8 mouse cellular contexts compared by ENCODE assay signal in the genomic region with DNA sequence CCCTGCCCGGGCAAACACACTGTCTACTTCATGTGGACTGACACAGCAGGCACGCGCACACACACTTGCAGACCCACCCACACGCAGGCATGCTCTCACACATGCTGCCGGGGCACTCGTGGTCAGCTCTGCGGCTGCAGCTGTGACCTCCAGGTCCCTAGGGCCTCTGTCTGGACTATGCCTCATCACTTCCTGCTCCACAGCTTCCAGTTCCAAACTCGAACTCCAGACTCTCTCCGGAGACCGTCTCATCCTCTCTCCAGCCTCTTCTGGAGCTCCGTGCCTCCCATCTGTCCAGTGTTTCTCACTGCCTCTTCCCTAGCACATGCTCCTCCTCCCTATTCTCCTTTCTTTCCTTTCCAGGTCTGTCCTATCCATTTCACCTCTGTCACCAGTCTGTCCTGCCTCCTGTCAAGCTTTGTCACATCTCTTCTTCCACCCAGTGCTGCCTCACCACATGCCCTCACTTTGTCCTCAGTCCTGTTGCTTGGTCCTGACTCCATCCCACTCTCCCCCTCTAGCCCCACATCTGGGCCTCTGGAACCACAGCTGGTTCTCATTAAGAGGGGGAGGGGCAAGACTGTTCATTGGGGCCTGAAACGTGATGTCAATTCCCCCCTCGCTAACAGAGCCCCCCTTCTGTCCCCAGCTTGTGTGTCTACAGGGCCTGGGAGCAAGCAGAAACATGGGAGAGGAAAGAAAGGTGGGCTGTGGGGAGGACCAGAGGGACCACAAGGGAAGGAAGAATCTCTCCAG. TPM values are rescaled to one million over a fixed set of nuclear protein-coding genes. Genes with fewer than 3 reads are reported as not detected.
A peak's percentile ranks its signal among the peaks of the same experiment; 100 is the strongest.
DNase-seq lines count a peak whose midpoint lies in the region; ATAC-seq and TF ChIP-seq lines count a peak whose summit lies in the region.

No protein-coding gene starts in this region.

- H3K9me3 ChIP-seq in hindbrain, embryonic 11.5 days (ENCODE audit: control insufficient read depth, low read length): no peaks in the 10 kb centered on the region
- no peaks in the 10 kb centered on the region for H3K9me3 ChIP-seq in limb, embryonic 14.5 days (ENCODE audit: control insufficient read depth, low read length)
- H3K9me3 ChIP-seq in midbrain, embryonic 14.5 days (ENCODE audit: control insufficient read depth, low read length): no peaks in the 10 kb centered on the region

- peak; percentile 59 for ATAC-seq in hindbrain, embryonic 11.5 days (ENCODE audit: low FRiP score)
- peak; percentile 95 for ATAC-seq in limb, embryonic 14.5 days (ENCODE audit: low FRiP score, low read depth)
- peak; percentile 32 for ATAC-seq in midbrain, embryonic 14.5 days (ENCODE audit: low FRiP score, low TSS enrichment)

- peaks cover 5% of the 10 kb centered on the region for H3K4me1 ChIP-seq in hindbrain, embryonic 11.5 days (replicated peaks; ENCODE audit: control insufficient read depth, insufficient read depth, low read length)
- peaks cover 25% of the 10 kb centered on the region for H3K4me1 ChIP-seq in limb, embryonic 14.5 days (ENCODE audit: control insufficient read depth, insufficient read depth, low read length)
- peaks cover 29% of the 10 kb centered on the region for H3K4me1 ChIP-seq in midbrain, embryonic 14.5 days (ENCODE audit: control insufficient read depth, insufficient read depth, low read length)

- WGBS in hindbrain, embryonic 11.5 days: 42% methylated on average over 13 of the region's 13 CpGs
- WGBS in limb, embryonic 14.5 days: 13% methylated on average over 13 of the region's 13 CpGs
- WGBS in midbrain, embryonic 14.5 days: 59% methylated on average over 13 of the region's 13 CpGs

- no peak overlapping the region; the same call in 1 of the 2 replicates for H3K4me3 ChIP-seq in hindbrain, embryonic 11.5 days (ENCODE audit: low read depth, low read length)
- H3K4me3 ChIP-seq in limb, embryonic 14.5 days (replicated peaks; ENCODE audit: low read length): peak overlapping the region; percentile 41
- H3K4me3 ChIP-seq in midbrain, embryonic 14.5 days (replicated peaks; ENCODE audit: low read depth, low read length): no peak overlapping the region

- H3K27ac ChIP-seq in hindbrain, embryonic 11.5 days (ENCODE audit: low read depth, low read length): peak overlapping the region; percentile 72; the same call in 1 of the 2 replicates
- peak overlapping the region; percentile 94 for H3K27ac ChIP-seq in limb, embryonic 14.5 days (replicated peaks; ENCODE audit: low read depth, low read length)
- peak overlapping the region; percentile 60; the same call in 1 of the 2 replicates for H3K27ac ChIP-seq in midbrain, embryonic 14.5 days (replicated peaks; ENCODE audit: low read depth, low read length)

- DNase-seq in thymus, postnatal 25 days: peak; percentile 8
- DNase-seq in thymus, postnatal 0 days (ENCODE audit: low spot score): no peak
- DNase-seq in forelimb bud, embryonic 11.5 days (ENCODE audit: low read depth, low spot score): peak; percentile 95
- peak; percentile 71 for DNase-seq in hindbrain, embryonic 11.5 days (ENCODE audit: low spot score)
- DNase-seq in limb, embryonic 14.5 days (ENCODE audit: low spot score): peak; percentile 87
- DNase-seq in midbrain, embryonic 14.5 days: no peak
- no peak for DNase-seq in cerebellum, adult 18-20 months
- no peak for DNase-seq in frontal cortex, postnatal 14 days (ENCODE audit: low spot score in 2 of 2)

- peak overlapping the region; percentile 25; the same call in 1 of the 2 replicates for H3K4me2 ChIP-seq in hindbrain, embryonic 11.5 days (replicated peaks; ENCODE audit: low read depth, low read length)
- H3K4me2 ChIP-seq in limb, embryonic 14.5 days (replicated peaks; ENCODE audit: low read depth, low read length, severe bottlenecking): peak overlapping the region; percentile 79
- peak overlapping the region; percentile 33 for H3K4me2 ChIP-seq in midbrain, embryonic 14.5 days (ENCODE audit: low read length)

- no peak for TF ChIP-seq POLR2A in limb, embryonic 14.5 days (IDR thresholded peaks at IDR 0.05; ENCODE audit: borderline replicate concordance, extremely low read depth, insufficient read depth, insufficient read length)

- H3K36me3 ChIP-seq in hindbrain, embryonic 11.5 days (ENCODE audit: control insufficient read depth, insufficient read depth, low read length): peaks cover under 1% of the 10 kb centered on the region
- peaks cover 46% of the 10 kb centered on the region for H3K36me3 ChIP-seq in limb, embryonic 14.5 days (ENCODE audit: control insufficient read depth, insufficient read depth, low read length)
- H3K36me3 ChIP-seq in midbrain, embryonic 14.5 days (ENCODE audit: control insufficient read depth, insufficient read depth, low read length): peaks cover 74% of the 10 kb centered on the region

- H3K27me3 ChIP-seq in hindbrain, embryonic 11.5 days (ENCODE audit: control insufficient read depth, insufficient read depth, low read length): no peaks in the 10 kb centered on the region
- no peaks in the 10 kb centered on the region for H3K27me3 ChIP-seq in limb, embryonic 14.5 days (ENCODE audit: control insufficient read depth, insufficient read depth, low read length)
- no peaks in the 10 kb centered on the region for H3K27me3 ChIP-seq in midbrain, embryonic 14.5 days (ENCODE audit: control insufficient read depth, insufficient read depth, low read length)

- H3K9ac ChIP-seq in hindbrain, embryonic 11.5 days (ENCODE audit: low read depth, low read length): no peak overlapping the region
- H3K9ac ChIP-seq in limb, embryonic 14.5 days (ENCODE audit: low read depth, low read length, severe bottlenecking): peak overlapping the region; percentile 48
- H3K9ac ChIP-seq in midbrain, embryonic 14.5 days (replicated peaks; ENCODE audit: low read length): no peak overlapping the region

RNA-seq across cellular contexts. Expression of gene Dchs1, which starts 9.5 kb away (rescaled TPM):
- 0.32 and 0.36 TPM in 2 replicates for polyA plus RNA-seq in thymus, postnatal 0 days (2015; fragmentation: Nextera tagmentation; extraction: Ambion mirVana)
- 15.0 and 17.7 TPM in 2 replicates for polyA plus RNA-seq in hindbrain, embryonic 11.5 days (2014; fragmentation: Nextera tagmentation; extraction: Ambion mirVana)
- polyA plus RNA-seq in limb, embryonic 14.5 days (2012; rRNA removed): 48.6 and 72.0 TPM in 2 replicates
- polyA plus RNA-seq in limb, embryonic 14.5 days (2014; fragmentation: Nextera tagmentation; extraction: Ambion mirVana): 28.5 and 34.7 TPM in 2 replicates
- 22.4 and 26.1 TPM in 2 replicates for polyA plus RNA-seq in midbrain, embryonic 14.5 days (2014; fragmentation: Nextera tagmentation; extraction: Ambion mirVana)

RNA-seq across cellular contexts. Expression of gene Tpp1, which starts 25.9 kb away (rescaled TPM):
- polyA plus RNA-seq in thymus, postnatal 0 days (2015; fragmentation: Nextera tagmentation; extraction: Ambion mirVana): 51.8 and 57.2 TPM in 2 replicates
- 43.3 and 51.5 TPM in 2 replicates for polyA plus RNA-seq in hindbrain, embryonic 11.5 days (2014; fragmentation: Nextera tagmentation; extraction: Ambion mirVana)
- 58.5 and 79.8 TPM in 2 replicates for polyA plus RNA-seq in limb, embryonic 14.5 days (2012; rRNA removed)
- 64.8 and 64.9 TPM in 2 replicates for polyA plus RNA-seq in limb, embryonic 14.5 days (2014; fragmentation: Nextera tagmentation; extraction: Ambion mirVana)
- polyA plus RNA-seq in midbrain, embryonic 14.5 days (2014; fragmentation: Nextera tagmentation; extraction: Ambion mirVana): 22.5 and 49.5 TPM in 2 replicates

RNA-seq across cellular contexts. Expression of gene Mrpl17, which starts 32.9 kb away (rescaled TPM):
- 352 and 373 TPM in 2 replicates for polyA plus RNA-seq in thymus, postnatal 0 days (2015; fragmentation: Nextera tagmentation; extraction: Ambion mirVana)
- polyA plus RNA-seq in hindbrain, embryonic 11.5 days (2014; fragmentation: Nextera tagmentation; extraction: Ambion mirVana): 274 and 290 TPM in 2 replicates
- polyA plus RNA-seq in limb, embryonic 14.5 days (2012; rRNA removed): 247 and 307 TPM in 2 replicates
- 315 and 337 TPM in 2 replicates for polyA plus RNA-seq in limb, embryonic 14.5 days (2014; fragmentation: Nextera tagmentation; extraction: Ambion mirVana)
- 186 and 200 TPM in 2 replicates for polyA plus RNA-seq in midbrain, embryonic 14.5 days (2014; fragmentation: Nextera tagmentation; extraction: Ambion mirVana)

RNA-seq across cellular contexts. Expression of gene Taf10, which starts 33.8 kb away (rescaled TPM):
- 206 and 214 TPM in 2 replicates for polyA plus RNA-seq in thymus, postnatal 0 days (2015; fragmentation: Nextera tagmentation; extraction: Ambion mirVana)
- polyA plus RNA-seq in hindbrain, embryonic 11.5 days (2014; fragmentation: Nextera tagmentation; extraction: Ambion mirVana): 175 and 191 TPM in 2 replicates
- polyA plus RNA-seq in limb, embryonic 14.5 days (2012; rRNA removed): 251 and 282 TPM in 2 replicates
- polyA plus RNA-seq in limb, embryonic 14.5 days (2014; fragmentation: Nextera tagmentation; extraction: Ambion mirVana): 155 and 163 TPM in 2 replicates
- 131 and 152 TPM in 2 replicates for polyA plus RNA-seq in midbrain, embryonic 14.5 days (2014; fragmentation: Nextera tagmentation; extraction: Ambion mirVana)

RNA-seq across cellular contexts. Expression of gene Rrp8, which starts 40.8 kb away (rescaled TPM):
- 38.6 and 45.8 TPM in 2 replicates for polyA plus RNA-seq in thymus, postnatal 0 days (2015; fragmentation: Nextera tagmentation; extraction: Ambion mirVana)
- 33.1 and 44.1 TPM in 2 replicates for polyA plus RNA-seq in hindbrain, embryonic 11.5 days (2014; fragmentation: Nextera tagmentation; extraction: Ambion mirVana)
- polyA plus RNA-seq in limb, embryonic 14.5 days (2012; rRNA removed): 23.9 and 27.6 TPM in 2 replicates
- 31.0 and 34.6 TPM in 2 replicates for polyA plus RNA-seq in limb, embryonic 14.5 days (2014; fragmentation: Nextera tagmentation; extraction: Ambion mirVana)
- 18.6 and 24.4 TPM in 2 replicates for polyA plus RNA-seq in midbrain, embryonic 14.5 days (2014; fragmentation: Nextera tagmentation; extraction: Ambion mirVana)

Comparison
In these comparisons a context has a peak if more than half of its experiments do, and no peak if none do; other contexts are left out.
1. DNase-seq: peak in thymus, postnatal 25 days (single experiment), forelimb bud, embryonic 11.5 days (single experiment), hindbrain, embryonic 11.5 days (single experiment) and limb, embryonic 14.5 days (single experiment); none in thymus, postnatal 0 days (single experiment), midbrain, embryonic 14.5 days (single experiment), cerebellum, adult 18-20 months (0 of 2) and frontal cortex, postnatal 14 days (0 of 2).
2. ATAC-seq: peak in every context shown above with its lines; median percentile 95 in limb, embryonic 14.5 days; 59 in hindbrain, embryonic 11.5 days; 32 in midbrain, embryonic 14.5 days.
3. H3K4me2 ChIP-seq: peak in every context shown above with its lines; median percentile 79 in limb, embryonic 14.5 days; 33 in midbrain, embryonic 14.5 days; 25 in hindbrain, embryonic 11.5 days.
4. RNA of gene Dchs1, which starts 9.5 kb away (polyA plus RNA-seq): 28.5 to 72.0 TPM in limb, embryonic 14.5 days, 22.4 to 26.1 TPM in midbrain, embryonic 14.5 days and 15.0 to 17.7 TPM in hindbrain, embryonic 11.5 days; 0.32 to 0.36 TPM in thymus, postnatal 0 days; every median in the first group is over 10 times any median in the second.
5. Peak in every context shown above with its lines, with median percentiles within 50 percentile points of each other: H3K27ac ChIP-seq.